Mouse (Mus musculus) WW6 (cell line): ENCODE results near the gene Aoah.

Experiments used
- DNase-seq: peaks from one replicate; pipeline ENCODE4 v3.0.0-alpha.2; 2013; ENCODE audit warnings: low read depth, low spot score

The Aoah gene

GRCm38 (mm10) chr13:21074847-21075246 is 280.9 kb downstream of the Aoah start, which contains the start of gene Olfr1370:
Olfr1370 (minus strand) TSS chr13:21074947.
- no peak for DNase-seq

GRCm38 (mm10) chr13:21082686-21083085 is 288.8 kb downstream of the Aoah start:
- no peak for DNase-seq
